Mouse (Mus musculus): ENCODE measurements around the gene Dscam. TPM values are rescaled to one million over a fixed set of nuclear protein-coding genes. Genes with fewer than 3 reads are reported as not detected.

Dscam gene
- polyA plus RNA-seq, 1 experiment from 2014 or later = 8.2 TPM

DNA sequence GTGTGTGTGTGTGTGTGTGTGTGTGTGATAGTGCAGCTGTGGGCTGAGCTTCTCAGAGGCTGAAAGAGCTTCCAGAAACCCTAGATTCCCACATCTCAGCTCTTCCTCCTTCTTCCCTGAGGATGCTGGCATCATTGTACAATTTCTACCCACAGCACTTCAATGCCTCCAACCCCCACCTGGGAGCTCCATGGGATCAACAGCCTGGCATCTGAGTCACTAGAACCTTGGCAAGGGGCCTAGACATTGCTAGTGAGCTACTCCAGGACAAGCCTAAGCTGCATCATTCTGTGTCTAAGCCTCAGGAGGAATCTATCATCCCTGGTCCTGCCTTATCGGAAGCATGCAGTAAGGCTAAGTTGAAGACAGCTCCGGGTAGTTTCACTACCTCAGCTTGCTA is 73.8 kb downstream of the Dscam start:
- no peaks in the 10 kb centered on the region for H3K36me3 ChIP-seq (ENCODE audit: control insufficient read depth, insufficient read depth, low read length)
- no peaks in the 10 kb centered on the region for H3K9me3 ChIP-seq (replicated peaks; ENCODE audit: control insufficient read depth, low read length)
- no peak overlapping the region for H3K9ac ChIP-seq (ENCODE audit: low read length)
- ATAC-seq (no peak), DNase-seq (ENCODE audit: low spot score) (peak; percentile 41)
- no peak overlapping the region for H3K4me3 ChIP-seq (ENCODE audit: low read depth, low read length)
- H3K4me2 ChIP-seq (ENCODE audit: low read length) = no peak overlapping the region
- H3K27ac ChIP-seq (ENCODE audit: low read depth, low read length) = no peak overlapping the region
- peaks cover 16% of the 10 kb centered on the region for H3K4me1 ChIP-seq (ENCODE audit: control insufficient read depth, insufficient read depth, low read length)
- no peaks in the 10 kb centered on the region for H3K27me3 ChIP-seq (replicated peaks; ENCODE audit: control insufficient read depth, insufficient read depth, low read length)
- WGBS = 84% methylated on average over 2 of the region's 2 CpGs

DNA sequence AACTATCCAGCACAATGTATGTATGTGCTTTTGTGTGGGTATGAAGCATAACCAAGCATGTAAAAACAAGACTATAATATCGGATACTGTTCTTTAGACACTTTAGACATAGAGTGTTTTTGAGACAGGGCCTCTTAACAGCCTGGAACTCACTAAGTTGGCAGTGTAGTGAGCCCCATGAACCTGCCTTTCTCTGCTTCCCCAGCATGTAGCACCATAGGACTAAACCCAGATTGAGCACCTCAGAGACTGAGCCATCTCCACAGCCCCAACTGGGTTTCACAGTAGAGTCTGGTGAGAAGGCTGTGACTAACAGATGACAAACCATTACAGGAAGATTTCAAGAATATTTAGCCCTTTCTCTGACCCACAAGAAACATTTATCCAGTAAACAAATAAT is 75.1 kb downstream of the Dscam start:
- H3K4me2 ChIP-seq (ENCODE audit: low read length) = no peak overlapping the region
- peaks cover 16% of the 10 kb centered on the region for H3K4me1 ChIP-seq (ENCODE audit: control insufficient read depth, insufficient read depth, low read length)
- H3K36me3 ChIP-seq (ENCODE audit: control insufficient read depth, insufficient read depth, low read length) = no peaks in the 10 kb centered on the region
- no peak for DNase-seq (ENCODE audit: low spot score)
- H3K27me3 ChIP-seq (replicated peaks; ENCODE audit: control insufficient read depth, insufficient read depth, low read length) = no peaks in the 10 kb centered on the region
- H3K9me3 ChIP-seq (replicated peaks; ENCODE audit: control insufficient read depth, low read length) = no peaks in the 10 kb centered on the region
- H3K27ac ChIP-seq (ENCODE audit: low read depth, low read length) = no peak overlapping the region
- no peak for ATAC-seq
- WGBS = 97% methylated on average over 1 of the region's 1 CpGs
- no peak overlapping the region for H3K9ac ChIP-seq (ENCODE audit: low read length)
- no peak overlapping the region for H3K4me3 ChIP-seq (ENCODE audit: low read depth, low read length)

DNA sequence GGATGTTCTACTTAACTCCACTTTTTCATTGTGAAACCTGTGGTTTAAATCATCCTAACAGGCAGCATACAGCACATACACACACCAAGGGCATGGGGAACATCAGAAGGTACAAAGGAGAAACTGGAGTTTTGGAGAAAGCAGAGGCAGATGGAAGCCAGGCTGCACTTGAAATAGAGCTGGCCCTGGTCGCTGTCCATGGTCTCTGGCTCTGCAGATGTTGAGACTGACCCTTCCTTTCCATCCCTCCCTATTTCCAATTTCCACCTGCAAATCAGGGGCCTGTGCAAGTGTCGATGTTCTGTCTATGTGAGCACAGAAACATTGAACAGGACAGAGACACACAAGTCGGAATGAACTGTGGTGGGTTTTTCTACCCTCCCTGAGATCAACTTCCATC is 81.2 kb downstream of the Dscam start:
- Histone ChIP-seq H3K27me3 (replicated peaks; ENCODE audit: control insufficient read depth, insufficient read depth, low read length) (no peaks in the 10 kb centered on the region), H3K4me1 (ENCODE audit: control insufficient read depth, insufficient read depth, low read length) (no peaks in the 10 kb centered on the region), H3K4me3 (ENCODE audit: low read depth, low read length) (no peak overlapping the region), H3K4me2 (ENCODE audit: low read length) (no peak overlapping the region), H3K36me3 (ENCODE audit: control insufficient read depth, insufficient read depth, low read length) (no peaks in the 10 kb centered on the region), H3K27ac (ENCODE audit: low read depth, low read length) (no peak overlapping the region), H3K9ac (ENCODE audit: low read length) (no peak overlapping the region), H3K9me3 (replicated peaks; ENCODE audit: control insufficient read depth, low read length) (no peaks in the 10 kb centered on the region)
- ATAC-seq (no peak), DNase-seq (ENCODE audit: low spot score) (no peak)
- 70% methylated on average over 3 of the region's 3 CpGs for WGBS

DNA sequence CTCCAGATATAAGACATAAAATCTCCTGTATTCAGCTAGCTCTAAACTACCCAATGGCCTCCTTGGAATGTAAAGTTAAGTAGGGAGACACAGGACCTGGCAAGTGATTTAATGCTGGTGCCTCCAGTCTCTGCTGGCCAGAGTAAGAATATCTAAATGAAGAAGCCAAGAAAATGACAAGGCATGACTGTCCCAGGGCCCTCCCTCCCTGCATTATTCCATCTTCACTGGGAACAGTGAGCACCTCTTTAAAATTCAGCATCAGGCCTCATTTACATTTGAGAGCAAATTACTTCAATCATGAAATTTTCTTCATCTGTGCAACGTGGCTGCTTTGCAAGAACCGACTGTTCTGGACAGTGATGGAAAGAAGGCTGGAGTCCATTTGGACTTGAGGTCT is 86.9 kb downstream of the Dscam start:
- Histone ChIP-seq H3K9me3 (replicated peaks; ENCODE audit: control insufficient read depth, low read length) (no peaks in the 10 kb centered on the region), H3K4me3 (ENCODE audit: low read depth, low read length) (no peak overlapping the region), H3K9ac (ENCODE audit: low read length) (no peak overlapping the region), H3K36me3 (ENCODE audit: control insufficient read depth, insufficient read depth, low read length) (no peaks in the 10 kb centered on the region), H3K4me2 (ENCODE audit: low read length) (no peak overlapping the region), H3K27me3 (replicated peaks; ENCODE audit: control insufficient read depth, insufficient read depth, low read length) (no peaks in the 10 kb centered on the region), H3K4me1 (ENCODE audit: control insufficient read depth, insufficient read depth, low read length) (no peaks in the 10 kb centered on the region), H3K27ac (ENCODE audit: low read depth, low read length) (no peak overlapping the region)
- WGBS = 33% methylated on average over 2 of the region's 2 CpGs
- peak; percentile 28 for DNase-seq (ENCODE audit: low spot score)
- peak; percentile 54; the same call in 1 of the 2 replicates for ATAC-seq

DNA sequence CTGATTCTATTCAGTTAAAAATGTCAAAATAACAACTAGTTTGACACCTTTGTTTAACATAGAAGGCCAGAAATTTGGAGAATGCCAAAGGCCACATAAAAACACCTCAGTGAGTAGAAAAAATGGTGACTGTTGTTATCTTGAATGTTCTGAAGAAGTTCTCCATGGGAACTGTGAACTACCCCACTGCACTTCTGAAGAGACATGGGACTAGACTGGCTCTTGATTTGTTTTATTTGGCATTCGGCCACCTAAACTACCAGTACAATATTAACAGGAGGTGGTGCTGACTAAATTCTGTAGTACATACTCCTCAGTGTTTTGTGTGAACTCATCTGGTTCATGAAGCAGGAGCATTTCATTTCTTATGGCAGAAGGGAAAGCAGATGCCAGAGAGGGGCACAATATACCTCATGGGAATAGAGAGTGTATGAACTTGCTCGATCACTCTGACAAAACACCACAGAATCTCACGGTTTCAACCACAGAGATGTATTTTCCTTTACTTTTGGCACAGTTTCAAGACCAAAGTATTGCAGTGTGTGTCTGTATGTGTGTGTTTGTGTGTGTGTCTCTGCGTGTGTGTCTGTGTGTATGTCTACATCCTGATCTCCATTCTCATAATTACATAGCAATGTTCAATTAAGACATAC is 94.5 kb downstream of the Dscam start:
- H3K4me3 ChIP-seq (ENCODE audit: low read depth, low read length) = no peak overlapping the region
- H3K36me3 ChIP-seq (ENCODE audit: control insufficient read depth, insufficient read depth, low read length) = no peaks in the 10 kb centered on the region
- H3K9ac ChIP-seq (ENCODE audit: low read length) = no peak overlapping the region
- H3K27me3 ChIP-seq (replicated peaks; ENCODE audit: control insufficient read depth, insufficient read depth, low read length) = no peaks in the 10 kb centered on the region
- no peaks in the 10 kb centered on the region for H3K9me3 ChIP-seq (replicated peaks; ENCODE audit: control insufficient read depth, low read length)
- H3K4me2 ChIP-seq (ENCODE audit: low read length) = no peak overlapping the region
- no peak for ATAC-seq
- WGBS = 83% methylated on average over 4 of the region's 4 CpGs
- no peak overlapping the region for H3K27ac ChIP-seq (ENCODE audit: low read depth, low read length)
- DNase-seq (ENCODE audit: low spot score) = no peak
- H3K4me1 ChIP-seq (ENCODE audit: control insufficient read depth, insufficient read depth, low read length) = no peaks in the 10 kb centered on the region

DNA sequence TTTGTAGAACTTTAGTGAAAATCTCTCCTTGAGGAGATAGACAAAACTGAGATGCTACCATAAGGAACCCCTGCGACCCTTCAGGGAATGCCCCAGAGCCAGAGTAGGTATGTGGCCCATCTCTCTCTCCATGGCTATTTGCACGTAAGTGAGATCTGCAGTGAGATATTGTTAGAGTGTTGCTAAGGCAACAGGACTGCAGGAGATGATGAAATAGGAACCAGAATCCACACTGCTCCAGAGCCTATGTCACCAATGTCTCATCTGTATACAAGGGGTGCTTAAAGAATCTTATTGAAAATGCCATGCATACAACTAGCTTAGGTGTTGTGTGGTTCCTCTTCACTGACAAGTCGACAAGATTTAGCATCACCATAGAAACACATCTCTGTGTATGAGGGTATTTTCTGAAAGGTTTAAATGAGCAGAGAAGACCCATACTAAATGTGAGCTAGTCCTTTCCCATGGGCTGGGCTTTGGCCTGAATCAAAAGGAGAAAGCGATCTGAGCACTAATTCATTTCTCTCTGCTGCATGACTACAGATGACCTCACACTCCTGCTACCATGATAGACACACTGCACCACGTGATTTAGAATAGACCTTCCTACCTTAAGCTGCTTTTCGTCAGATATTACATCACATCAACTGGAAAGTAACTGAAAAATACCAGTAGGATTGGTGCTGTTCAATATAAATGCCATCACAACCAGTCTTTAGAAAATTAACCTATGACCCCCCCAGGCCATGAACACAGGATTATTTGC is 95.2 kb downstream of the Dscam start:
- 72% methylated on average over 6 of the region's 6 CpGs for WGBS
- Histone ChIP-seq H3K36me3 (ENCODE audit: control insufficient read depth, insufficient read depth, low read length) (no peaks in the 10 kb centered on the region), H3K27me3 (replicated peaks; ENCODE audit: control insufficient read depth, insufficient read depth, low read length) (no peaks in the 10 kb centered on the region), H3K9me3 (replicated peaks; ENCODE audit: control insufficient read depth, low read length) (no peaks in the 10 kb centered on the region), H3K9ac (ENCODE audit: low read length) (no peak overlapping the region), H3K27ac (ENCODE audit: low read depth, low read length) (no peak overlapping the region), H3K4me3 (ENCODE audit: low read depth, low read length) (no peak overlapping the region), H3K4me1 (ENCODE audit: control insufficient read depth, insufficient read depth, low read length) (no peaks in the 10 kb centered on the region), H3K4me2 (ENCODE audit: low read length) (no peak overlapping the region)
- DNase-seq (ENCODE audit: low spot score) (no peak), ATAC-seq (no peak; the same call in 1 of the 2 replicates)

DNA sequence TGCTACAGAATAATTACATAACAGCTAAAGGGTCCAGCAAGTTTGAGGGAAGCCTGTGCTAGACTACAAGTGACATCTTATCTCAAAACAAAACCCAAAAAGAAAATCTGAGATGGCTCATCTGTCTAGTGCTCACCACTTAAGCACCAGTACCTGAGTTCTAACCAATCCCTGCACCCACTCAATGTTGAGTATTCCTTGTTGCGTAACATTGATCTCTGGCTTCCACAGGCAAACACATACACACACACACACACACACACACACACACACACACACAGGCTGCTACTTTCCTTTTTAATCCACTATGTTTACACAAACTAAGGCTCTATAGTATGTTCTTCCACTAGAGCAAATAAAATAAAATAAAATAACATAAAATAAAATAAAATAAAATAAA is 96.7 kb downstream of the Dscam start:
- no peaks in the 10 kb centered on the region for H3K36me3 ChIP-seq (ENCODE audit: control insufficient read depth, insufficient read depth, low read length)
- H3K9ac ChIP-seq (ENCODE audit: low read length) = no peak overlapping the region
- no peak overlapping the region for H3K27ac ChIP-seq (ENCODE audit: low read depth, low read length)
- DNase-seq (ENCODE audit: low spot score) = no peak
- H3K27me3 ChIP-seq (replicated peaks; ENCODE audit: control insufficient read depth, insufficient read depth, low read length) = no peaks in the 10 kb centered on the region
- H3K4me2 ChIP-seq (ENCODE audit: low read length) = no peak overlapping the region
- 100% methylated on average over 1 of the region's 1 CpGs for WGBS
- H3K9me3 ChIP-seq (replicated peaks; ENCODE audit: control insufficient read depth, low read length) = no peaks in the 10 kb centered on the region
- no peak for ATAC-seq
- H3K4me1 ChIP-seq (ENCODE audit: control insufficient read depth, insufficient read depth, low read length) = no peaks in the 10 kb centered on the region
- H3K4me3 ChIP-seq (ENCODE audit: low read depth, low read length) = no peak overlapping the region

DNA sequence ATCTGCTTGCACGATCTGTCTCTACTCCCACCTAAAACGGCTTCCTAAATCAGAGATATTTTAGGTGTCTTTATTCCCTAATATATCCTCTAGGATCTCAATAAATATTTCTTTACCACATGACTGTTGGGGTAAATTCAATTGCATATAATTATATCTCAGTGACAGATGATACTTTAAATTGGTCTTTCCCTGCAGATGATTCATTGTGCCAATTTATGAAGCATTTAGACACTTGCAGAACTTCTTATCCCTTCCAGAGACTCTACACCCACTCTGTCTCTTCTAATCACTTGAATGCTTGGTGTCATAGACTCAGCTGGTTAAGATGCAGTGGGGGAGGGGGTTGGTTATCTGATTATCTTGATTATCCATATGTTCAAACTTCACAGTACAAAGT is 97.9 kb downstream of the Dscam start:
- Histone ChIP-seq H3K36me3 (ENCODE audit: control insufficient read depth, insufficient read depth, low read length) (no peaks in the 10 kb centered on the region), H3K27me3 (replicated peaks; ENCODE audit: control insufficient read depth, insufficient read depth, low read length) (no peaks in the 10 kb centered on the region), H3K27ac (ENCODE audit: low read depth, low read length) (no peak overlapping the region), H3K9ac (ENCODE audit: low read length) (no peak overlapping the region), H3K4me2 (ENCODE audit: low read length) (no peak overlapping the region), H3K9me3 (replicated peaks; ENCODE audit: control insufficient read depth, low read length) (no peaks in the 10 kb centered on the region), H3K4me3 (ENCODE audit: low read depth, low read length) (no peak overlapping the region), H3K4me1 (ENCODE audit: control insufficient read depth, insufficient read depth, low read length) (no peaks in the 10 kb centered on the region)
- ATAC-seq = no peak
- no peak for DNase-seq (ENCODE audit: low spot score)
- 91% methylated on average over 2 of the region's 2 CpGs for WGBS

DNA sequence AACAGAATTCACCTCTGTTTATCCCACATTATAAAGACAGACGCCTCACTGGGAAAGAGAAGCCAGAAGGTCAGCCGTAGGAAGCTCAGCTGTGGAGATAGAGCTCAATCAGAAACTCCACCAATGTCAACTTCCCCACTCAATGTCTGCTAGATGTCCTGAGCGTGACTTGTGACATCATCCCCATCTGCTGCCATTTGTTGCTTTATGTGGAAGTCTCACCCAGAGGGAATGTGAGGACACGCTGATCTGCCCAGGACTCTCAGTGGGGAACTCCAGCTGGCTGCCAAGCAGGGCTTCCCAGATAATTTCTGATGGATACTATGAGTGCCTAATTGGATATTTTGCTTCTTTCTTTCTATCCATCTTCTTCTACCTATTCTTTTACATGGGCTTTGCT is 103.7 kb downstream of the Dscam start:
- Histone ChIP-seq H3K4me2 (ENCODE audit: low read length) (no peak overlapping the region), H3K4me3 (ENCODE audit: low read depth, low read length) (no peak overlapping the region), H3K4me1 (ENCODE audit: control insufficient read depth, insufficient read depth, low read length) (no peaks in the 10 kb centered on the region), H3K27me3 (replicated peaks; ENCODE audit: control insufficient read depth, insufficient read depth, low read length) (no peaks in the 10 kb centered on the region), H3K9ac (ENCODE audit: low read length) (no peak overlapping the region), H3K36me3 (ENCODE audit: control insufficient read depth, insufficient read depth, low read length) (no peaks in the 10 kb centered on the region), H3K27ac (ENCODE audit: low read depth, low read length) (no peak overlapping the region), H3K9me3 (replicated peaks; ENCODE audit: control insufficient read depth, low read length) (no peaks in the 10 kb centered on the region)
- 80% methylated on average over 4 of the region's 4 CpGs for WGBS
- ATAC-seq = no peak
- no peak for DNase-seq (ENCODE audit: low spot score)

Data from forebrain, embryonic 14.5 days (tissue).